Mouse (Mus musculus) mesoderm, embryonic 11.5 days (tissue): ENCODE measurements at regions not wholly inside any gene's neighbourhood (a gene's known extent, or its start where the extent isn't known, plus 50 kb on each side); places are given as distances from the start of the nearest gene placed in this dataset.
A peak's percentile ranks its signal among the peaks of the same experiment; 100 is the strongest.

Source experiments
- DNase-seq: peaks from one replicate; pipeline ENCODE4 v3.0.0-alpha.2; 2012; ENCODE audit warnings: low read depth, low spot score

DNA sequence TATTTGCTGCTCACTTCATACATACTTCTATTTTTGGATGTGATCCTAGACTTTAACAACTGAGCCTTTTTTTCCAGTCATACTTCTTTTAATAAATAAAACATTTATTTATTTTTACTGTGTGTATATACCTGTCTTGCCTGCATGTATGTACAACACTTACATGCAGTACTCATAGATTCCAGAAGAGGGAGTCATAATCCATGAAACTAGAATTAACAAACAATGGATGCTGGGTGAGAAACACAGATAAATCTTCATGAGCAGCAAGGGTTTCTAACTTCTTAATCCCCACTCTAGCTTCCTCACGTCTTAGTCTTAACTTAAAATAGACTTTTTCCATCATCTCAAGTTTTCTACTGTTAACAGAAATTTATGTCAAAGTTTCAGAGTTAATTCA is 1253.7 kb upstream of the Nr2f1 start:
- DNase-seq, result peak; percentile 34

DNA sequence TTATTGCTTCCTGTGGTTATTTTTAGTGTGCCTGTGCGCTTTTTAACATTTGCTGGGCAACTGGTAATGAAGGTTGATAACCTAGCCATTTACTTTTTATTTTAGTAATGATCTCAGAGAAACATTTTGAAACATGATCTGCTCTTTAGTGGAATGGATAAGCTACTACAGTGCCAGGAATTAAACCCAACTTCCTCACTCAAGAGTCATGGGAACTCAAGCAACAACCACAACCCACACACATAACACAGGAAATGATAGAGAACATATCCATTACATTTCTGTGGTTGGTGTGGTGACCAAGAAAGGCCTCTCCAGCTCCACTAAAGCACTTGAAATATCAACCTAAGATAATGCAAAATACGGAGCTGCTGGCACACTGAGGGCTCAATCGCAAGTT is 1243.6 kb upstream of the Nr2f1 start:
- DNase-seq, result no peak

DNA sequence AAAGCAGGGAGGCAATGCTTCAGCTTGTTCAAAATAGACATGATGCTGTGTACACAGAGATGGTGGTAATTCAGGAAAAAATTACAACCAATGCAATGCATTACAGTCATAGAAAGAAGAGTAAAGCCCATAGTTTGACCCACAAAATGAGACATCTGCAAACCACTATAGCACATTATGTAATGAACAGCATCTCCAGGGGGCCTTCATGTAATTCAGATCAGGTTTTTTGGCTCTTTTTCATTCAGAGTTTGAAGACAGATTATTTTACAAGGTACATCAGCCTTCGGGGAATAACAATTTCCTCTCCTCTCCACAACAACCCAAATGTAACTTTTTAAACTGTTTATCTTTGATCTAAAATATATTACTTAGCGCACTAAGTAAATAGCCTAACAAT is 1243.1 kb upstream of the Nr2f1 start:
- no peak for DNase-seq

DNA sequence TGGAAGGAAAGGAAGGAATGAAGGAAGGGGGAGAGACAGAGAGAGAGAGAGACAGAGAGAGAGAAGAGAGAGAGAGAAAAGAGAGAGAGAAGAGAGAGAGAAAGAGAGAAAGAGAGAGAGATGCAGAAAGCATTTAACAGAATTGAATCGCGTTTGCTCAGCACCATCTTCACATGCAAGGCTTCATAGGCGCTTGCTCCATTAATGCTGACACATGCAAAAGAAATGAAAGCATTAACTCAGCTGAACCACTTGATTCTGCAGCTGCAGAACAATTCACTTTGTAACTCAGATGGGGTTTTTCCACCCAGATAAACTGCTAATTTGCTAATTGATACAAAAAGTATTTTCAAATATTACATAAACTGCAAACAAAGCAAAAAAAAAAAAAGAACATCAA is 1231.9 kb upstream of the Nr2f1 start:
- DNase-seq, result no peak

DNA sequence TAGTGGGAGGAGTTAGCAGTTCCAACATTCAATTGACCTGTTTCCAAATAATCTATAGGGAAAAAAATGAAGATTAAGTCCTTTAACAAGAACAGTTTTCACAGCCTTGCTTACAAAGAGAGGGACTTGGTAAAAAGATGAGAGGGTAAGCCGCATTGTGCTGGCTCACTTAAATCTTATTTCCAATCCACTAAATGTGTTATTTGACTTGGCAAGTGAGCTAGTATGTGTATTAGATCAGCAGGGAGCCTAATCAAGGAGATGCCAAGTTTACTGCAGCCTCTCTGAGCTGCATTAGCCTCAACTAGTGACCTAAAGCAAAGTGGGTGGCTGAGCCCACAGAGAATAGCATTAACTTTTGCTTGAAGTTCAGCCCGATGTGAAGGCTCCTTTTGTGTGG is 1231.4 kb upstream of the Nr2f1 start:
- DNase-seq, result no peak

DNA sequence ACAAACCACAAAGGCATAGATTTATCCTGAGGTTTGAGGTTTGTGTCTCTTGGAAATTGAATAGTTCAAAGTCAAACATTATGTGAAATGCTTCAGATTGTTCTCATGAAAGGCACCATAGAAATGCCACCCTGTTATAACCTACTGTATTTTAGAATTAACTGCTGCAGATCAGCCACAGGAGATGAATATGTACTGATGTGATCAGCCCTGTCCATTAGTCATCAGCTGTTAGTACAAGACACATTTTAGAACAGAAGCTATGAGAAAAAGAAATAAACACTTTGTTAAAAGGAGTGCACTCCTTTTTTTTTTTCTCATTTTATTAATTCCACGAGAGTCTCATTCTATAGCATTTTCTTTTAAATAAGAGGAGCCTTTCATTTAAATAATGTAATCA is 1231.0 kb upstream of the Nr2f1 start:
- DNase-seq, result no peak

DNA sequence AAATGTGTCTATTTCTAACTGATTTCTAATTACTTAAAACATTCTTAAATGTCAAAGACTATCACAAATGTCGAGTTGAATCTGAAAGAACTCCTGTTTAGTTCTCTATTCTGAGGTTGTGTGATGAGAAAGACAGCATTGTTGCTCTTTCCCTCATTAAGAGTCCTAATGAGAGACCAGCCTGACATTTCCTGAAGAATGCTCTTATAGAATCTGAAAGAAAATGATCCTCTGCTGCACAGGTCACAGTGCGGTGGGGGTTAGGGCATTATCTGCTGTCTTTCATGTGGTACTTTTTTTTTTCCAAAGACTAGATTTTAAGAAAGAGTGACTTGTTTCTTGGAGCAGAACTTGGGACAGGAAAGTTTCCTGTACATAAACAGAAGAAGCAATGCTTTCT is 1218.3 kb upstream of the Nr2f1 start:
- DNase-seq, result no peak

DNA sequence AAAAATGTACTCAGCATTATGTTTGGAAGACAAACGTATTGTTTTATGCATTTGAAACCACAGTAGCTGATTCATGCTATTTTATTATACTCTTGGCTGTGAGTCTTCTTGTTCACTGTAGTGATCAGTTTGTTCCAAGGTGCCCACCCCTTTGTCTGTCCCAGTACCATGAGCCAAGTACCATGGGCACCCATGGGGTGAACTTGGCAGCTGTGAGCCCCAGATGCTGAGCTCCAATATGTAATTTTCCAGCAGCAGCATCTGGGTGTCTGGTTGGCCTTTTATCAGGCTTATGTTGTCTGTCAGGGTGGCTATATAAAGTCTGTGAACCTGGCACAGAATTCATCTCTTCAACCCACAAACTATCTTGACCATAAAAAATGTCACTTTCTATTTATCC is 1200.5 kb upstream of the Nr2f1 start:
- no peak for DNase-seq

DNA sequence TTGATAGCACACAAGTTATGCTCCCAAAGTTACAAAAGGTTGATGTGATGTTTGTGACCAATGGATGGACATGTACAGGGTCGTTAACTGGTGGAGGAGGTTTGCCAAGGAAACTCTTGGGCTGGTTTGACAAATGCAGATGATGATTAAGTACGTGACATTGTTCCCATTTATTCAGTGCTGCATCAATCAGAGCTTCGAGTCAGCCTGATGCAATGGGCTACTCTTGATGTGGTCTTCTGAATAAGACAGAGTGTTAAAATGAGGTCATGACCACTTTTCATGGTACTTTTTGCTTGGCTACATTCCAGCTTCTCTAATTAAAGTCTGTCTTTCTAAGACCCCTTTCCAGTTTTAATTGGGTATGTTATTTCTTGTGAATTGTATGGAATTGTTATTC is 1194.4 kb upstream of the Nr2f1 start:
- peak; percentile 26 for DNase-seq

DNA sequence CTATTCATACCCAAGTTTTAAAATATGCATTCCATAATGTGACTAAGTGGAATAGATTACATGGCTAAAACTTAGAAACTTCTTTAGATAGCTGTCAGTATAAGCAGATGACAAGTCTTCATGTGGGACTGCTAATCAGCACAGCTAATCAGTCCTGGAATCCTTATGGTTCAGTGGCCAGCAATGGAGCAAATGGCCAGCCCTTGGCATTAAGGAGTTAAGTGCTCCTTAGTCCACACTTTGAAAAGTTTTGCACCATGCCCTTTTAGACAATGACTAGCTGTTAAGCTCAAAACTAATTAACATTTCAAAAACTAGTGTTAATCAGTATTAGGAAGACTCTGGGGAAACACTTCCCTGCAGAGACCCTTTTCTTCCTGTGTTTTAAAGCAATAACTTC is 1188.4 kb upstream of the Nr2f1 start:
- no peak for DNase-seq

DNA sequence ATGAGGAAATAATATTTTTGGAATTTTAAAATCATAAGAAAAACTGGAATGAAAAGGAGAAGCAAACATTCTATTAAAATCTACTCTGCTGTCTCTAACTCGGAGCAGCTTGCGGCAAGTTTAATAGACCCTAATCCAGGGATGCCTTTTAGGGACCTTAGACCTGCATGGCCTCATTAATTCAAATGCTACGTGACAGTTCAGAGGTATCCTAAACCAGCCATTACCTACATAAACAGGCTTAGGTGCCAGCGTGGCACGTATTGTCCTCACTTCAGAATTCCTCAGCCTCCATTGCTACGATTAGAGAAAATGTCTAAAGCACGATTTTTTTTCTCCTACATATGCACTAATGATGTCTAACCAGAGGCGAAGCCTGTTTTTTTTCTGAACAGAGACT is 1141.9 kb upstream of the Nr2f1 start:
- no peak for DNase-seq

DNA sequence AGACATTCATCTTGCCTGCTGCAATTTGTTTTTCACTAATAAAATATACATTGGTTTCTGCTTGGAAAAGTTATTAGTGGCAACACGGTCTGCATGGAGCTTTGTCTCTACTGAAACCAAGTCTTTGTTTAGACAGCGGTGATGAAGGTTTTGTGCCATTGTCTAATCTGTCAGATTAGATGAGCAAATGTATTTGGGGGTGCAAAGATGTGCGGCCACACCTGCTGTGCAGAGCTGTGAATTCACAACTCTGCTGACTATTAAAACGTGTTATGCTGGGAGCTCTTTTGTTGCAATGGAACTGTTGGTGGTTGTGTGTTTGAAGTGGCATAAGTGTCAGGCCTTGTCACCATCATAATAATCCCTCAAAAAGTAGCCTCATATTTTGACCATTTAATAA is 1140.9 kb upstream of the Nr2f1 start:
- DNase-seq, result no peak

DNA sequence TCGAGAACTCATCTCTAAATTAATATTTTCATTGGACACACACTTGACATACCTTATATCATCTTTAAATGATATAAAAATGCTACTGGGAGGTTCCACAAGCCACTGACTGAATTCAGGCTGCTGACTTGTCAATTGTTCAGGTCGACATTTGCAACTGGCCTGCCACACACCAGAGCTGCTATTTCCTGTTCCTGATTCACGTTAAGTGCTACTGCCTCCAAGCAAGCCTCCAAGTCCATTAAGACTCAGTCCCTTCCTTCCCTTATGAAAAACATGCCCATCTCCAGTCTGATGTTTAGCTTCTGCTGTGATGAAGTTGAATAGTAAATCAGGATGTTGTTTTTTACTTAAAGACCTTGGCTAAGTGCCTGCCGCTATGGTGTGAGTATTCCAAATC is 1140.2 kb upstream of the Nr2f1 start:
- DNase-seq, result no peak

DNA sequence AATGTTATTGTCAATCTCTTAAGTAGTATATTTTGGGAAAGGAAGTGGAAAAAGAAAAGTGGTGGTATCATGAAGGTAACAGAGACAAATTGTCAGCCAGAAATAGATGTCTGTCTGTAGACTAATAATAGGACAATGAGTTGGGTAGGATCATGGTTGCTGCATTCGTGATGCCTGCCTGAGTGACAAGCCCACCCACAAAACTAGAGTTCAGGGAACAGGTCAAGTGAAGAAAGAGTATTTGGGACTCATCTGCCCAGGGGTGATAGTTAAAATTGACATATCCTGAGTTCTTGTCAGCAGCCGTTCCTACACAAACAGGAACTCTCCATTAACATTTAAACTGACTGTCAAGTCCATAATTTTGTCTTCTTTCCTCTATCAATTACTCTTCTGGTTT is 1120.6 kb upstream of the Nr2f1 start:
- DNase-seq, result no peak

DNA sequence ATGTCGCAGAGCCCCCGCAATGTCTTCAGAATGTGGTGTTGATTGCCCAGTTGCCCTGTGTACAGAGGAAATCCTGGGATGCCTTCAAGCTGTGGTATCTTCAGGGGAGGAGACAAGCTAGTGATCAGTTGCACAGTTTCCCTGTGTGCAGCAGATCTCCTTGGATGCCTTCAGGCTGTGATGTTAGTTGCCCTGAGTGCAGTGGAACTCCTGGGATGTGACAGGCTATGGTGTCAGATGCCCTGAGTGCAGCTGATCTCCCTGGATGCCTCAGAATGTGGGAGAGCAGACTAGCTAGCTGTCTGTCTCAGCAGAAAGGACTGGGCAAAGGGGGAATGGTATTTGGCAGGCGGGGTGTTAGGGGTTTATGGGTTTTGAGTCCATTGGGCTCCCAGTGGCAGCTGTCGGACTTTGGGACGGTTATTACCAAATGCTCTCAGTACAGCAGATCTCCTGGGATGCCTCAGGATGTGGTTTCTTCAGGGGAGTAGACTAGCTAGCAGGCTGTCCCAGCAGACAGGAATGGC is 1110.1 kb upstream of the Nr2f1 start:
- no peak for DNase-seq

DNA sequence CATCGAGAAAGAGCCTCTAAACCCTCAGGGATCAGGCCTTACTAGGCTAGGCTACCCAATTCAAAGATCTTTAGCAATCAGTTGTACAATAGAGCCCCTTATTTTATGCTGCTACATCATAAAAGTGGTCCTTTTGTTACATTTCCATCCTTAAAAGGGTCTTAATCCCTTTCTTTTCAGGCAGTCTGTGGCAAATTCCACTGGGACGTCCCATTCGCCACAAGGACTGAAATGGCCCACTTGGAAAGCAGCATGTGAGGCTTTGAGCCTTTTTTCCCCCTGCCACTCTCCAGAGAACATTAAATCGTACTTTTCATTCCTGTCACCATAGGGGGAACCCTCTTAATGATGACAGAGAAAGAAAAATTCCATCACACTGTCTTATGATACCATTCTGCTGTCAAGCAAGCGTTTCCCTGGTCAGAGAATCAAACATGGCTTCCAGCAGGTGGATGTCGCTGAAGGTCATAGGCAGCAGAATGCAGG is 1097.7 kb upstream of the Nr2f1 start:
- no peak for DNase-seq

DNA sequence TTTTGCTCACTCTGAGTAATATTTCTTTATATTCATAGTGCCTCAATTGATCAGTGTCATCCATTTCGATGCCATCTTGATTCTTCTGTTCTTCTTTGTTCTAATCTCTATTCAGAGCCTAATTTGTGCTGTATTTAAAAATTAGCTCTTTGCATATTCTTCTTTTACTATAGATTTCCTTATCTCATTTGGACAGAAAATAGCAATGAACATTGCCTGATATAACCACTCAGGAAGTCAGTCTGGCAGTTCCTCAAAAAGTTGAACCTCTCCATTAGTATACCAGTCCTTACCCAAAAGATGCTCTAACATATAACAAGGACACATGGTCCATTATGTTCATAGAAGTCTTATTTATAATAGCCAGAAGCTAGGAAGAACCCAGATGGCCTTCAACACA is 1088.5 kb upstream of the Nr2f1 start:
- DNase-seq, result no peak

DNA sequence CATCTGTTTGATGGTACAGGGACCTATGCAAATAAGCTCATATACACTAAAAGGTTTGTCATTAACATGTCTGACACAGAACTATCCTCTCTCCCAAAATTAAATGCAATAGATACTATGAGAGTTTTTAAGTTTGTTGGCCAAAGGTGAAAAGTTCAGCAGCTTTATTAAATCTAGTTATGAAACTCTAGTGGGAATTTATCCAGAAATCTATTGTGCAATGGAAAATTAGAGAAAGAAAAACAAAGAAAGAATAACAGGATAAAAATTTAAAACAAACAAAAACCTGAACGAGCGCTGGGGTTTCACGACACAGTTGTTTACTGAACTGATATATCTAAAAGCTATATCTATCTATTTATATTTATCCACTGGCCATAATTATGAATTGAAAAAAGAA is 1086.6 kb upstream of the Nr2f1 start:
- no peak for DNase-seq

DNA sequence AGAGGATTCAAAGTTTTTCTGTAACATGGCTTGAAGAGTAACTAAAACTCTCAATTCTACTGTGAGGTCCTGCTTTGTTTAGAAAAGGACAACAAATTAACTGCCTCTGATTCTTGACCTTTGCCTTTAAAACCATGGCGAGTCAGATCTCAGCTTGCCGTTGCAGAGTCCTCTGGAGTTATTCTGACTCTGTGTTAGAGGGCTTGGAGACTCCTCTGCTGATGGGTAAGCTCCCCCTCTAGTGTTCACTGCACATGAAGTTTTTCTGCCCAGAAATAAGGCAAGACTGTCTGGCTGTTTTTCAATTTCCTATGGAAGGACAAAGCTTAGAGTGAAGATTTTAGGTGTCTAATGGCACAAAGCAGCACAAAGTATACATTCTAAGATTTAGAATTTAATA is 1085.9 kb upstream of the Nr2f1 start:
- peak; percentile 43 for DNase-seq

DNA sequence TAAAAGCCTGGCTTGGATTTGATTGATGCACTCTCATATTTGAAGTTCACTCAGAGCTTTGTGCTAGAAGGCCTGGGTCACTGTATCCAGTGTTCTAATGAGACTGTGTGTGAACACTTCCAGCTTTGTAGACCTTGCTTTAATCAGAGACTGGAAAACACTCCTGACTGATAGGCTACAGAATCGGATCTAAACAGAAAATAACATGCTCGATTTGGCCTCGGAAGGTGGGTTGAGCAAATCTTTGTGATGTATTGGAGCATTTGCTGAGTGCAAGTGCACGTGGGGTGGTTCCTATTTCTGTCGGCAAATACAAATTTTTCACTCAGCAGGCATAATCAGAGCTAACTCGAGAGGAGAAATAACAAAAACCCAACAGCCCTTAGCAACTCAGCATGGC is 1078.2 kb upstream of the Nr2f1 start:
- peak; percentile 30 for DNase-seq

DNA sequence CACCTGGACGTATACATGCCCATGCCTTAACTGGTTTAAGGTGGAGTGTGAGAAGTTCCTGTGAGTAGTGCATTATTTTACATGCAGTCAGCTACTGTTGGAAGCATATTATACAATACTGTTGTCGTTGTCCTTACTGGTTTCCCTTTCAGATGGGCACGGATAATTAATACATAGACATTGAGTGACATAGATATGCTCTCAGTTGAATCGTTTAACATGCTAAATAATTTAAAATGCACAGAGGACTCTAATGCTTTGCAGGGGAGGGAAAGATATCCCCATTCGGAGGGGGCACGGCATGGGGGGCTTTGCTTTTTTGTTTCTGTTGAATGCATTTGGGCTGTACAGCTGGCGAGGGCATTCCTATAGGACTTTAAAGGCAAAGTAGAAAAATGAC is 1077.8 kb upstream of the Nr2f1 start:
- DNase-seq, result peak; percentile 14

DNA sequence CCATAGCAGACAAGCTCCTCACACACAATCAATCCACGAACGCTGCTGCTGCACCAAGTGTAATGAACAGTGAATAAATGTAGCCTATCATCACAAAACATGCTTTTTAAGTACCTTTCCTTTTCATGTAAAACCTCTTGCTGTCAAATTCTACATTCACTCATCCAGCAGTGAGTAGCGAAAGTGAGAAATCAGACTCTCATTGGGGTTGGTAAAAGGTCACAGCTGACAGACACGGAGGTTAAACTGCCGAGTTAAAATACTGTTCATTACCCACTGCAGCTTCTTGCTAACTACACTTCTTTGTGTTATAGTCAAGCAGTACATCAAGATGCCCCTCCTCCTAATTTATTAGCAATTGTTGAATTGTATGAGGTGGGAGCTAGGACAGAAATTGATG is 1055.8 kb upstream of the Nr2f1 start:
- DNase-seq, result peak; percentile 53

DNA sequence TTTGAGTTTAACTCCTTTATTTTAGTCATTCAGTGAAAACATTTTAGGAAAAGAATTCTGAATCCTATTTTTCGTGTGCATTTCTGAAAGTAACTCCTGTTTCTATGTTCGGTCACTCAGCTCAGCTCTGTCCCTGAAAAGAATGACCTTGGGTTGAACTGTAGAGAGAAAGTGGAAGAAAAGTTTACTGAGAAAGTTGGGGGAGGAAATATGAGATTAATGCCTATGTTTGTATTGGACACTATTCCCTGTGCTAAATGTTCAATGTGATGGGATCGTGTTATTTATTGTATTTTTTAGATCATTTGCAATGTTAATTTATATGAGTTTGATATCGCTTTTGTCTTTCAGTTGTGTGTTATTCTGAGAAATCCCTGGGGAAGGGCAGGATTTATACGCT is 1052.8 kb upstream of the Nr2f1 start:
- no peak for DNase-seq

DNA sequence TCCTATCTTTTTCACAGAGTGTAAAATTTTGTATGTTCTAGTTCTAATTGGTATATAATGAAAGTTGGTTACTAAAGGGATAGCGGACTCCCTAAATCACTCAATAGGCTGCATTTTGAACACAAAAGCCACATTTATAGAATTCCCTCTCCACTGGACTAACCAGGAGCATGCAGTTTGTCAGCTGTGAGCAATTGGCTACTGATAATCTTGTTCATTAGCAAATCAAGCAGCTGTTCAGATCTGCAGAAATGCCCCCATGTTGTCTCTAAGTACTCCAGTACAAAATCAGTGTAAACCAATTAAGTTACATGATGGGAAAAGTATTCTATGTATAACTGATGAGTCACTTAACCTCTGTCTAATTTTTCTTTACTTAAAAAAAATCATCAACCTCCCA is 1051.7 kb upstream of the Nr2f1 start:
- DNase-seq, result peak; percentile 11
